Mouse (Mus musculus) midbrain, embryonic 15.5 days (tissue): ENCODE data around the gene Ap5b1. TPM values are rescaled to one million over a fixed set of nuclear protein-coding genes. Genes with fewer than 3 reads are reported as not detected.

ENCODE experiments used
- ATAC-seq: fragments of 200-750 bp; cut with Nextera tagmentation; replicated peaks from 2 replicates; pipeline ENCODE4 v1.8.0; 2017; ENCODE audit warnings: moderate TSS enrichment
- H3K27ac ChIP-seq: fragments of 300-500 bp; sonication (generic); 2 replicates; pipeline ENCODE4 v1.5.1; 2015; ENCODE audit warnings: mild to moderate bottlenecking, inconsistent platforms
- H3K27me3 ChIP-seq: fragments of 300-500 bp; sonication (generic); replicated peaks from 2 replicates; pipeline ENCODE4 v1.6.1; 2015; ENCODE audit warnings: inconsistent platforms
- H3K36me3 ChIP-seq: fragments of 300-500 bp; sonication (generic); replicated peaks from 2 replicates; pipeline ENCODE4 v1.6.1; 2015; ENCODE audit warnings: inconsistent platforms
- H3K4me1 ChIP-seq: fragments of 300-500 bp; sonication (generic); 2 replicates; pipeline ENCODE4 v1.6.1; 2015; ENCODE audit warnings: inconsistent platforms
- H3K4me2 ChIP-seq: fragments of 300-500 bp; sonication (generic); 2 replicates; pipeline ENCODE4 v1.6.1; 2015; ENCODE audit warnings: inconsistent platforms, mild to moderate bottlenecking, moderate library complexity
- H3K4me3 ChIP-seq: fragments of 300-500 bp; sonication (generic); 2 replicates; pipeline ENCODE4 v1.5.1; 2015; ENCODE audit warnings: mild to moderate bottlenecking, inconsistent platforms
- H3K9ac ChIP-seq: fragments of 300-500 bp; sonication (generic); 2 replicates; pipeline ENCODE4 v1.6.1; 2015; ENCODE audit warnings: mild to moderate bottlenecking, inconsistent platforms
- H3K9me3 ChIP-seq: fragments of 300-500 bp; sonication (generic); 2 replicates; pipeline ENCODE4 v1.6.1; 2016; ENCODE audit warnings: inconsistent platforms
- WGBS: fragments of 180-500 bp; shearing (Covaris S2); methylation state at CpG from one replicate; pipeline ENCODE4 v1.1.7; 2015; ENCODE audit warnings: mixed read lengths; 5-methylcytosine and 5-hydroxymethylcytosine counted together
- polyA plus RNA-seq: library from polyadenylated mRNA; unstranded; fragments of >200 nt; fragmentation: Nextera tagmentation; extraction: Ambion mirVana; gene quantifications from 2 replicates; pipeline ENCODE4 v1.2.1, GENCODE M21; 2015

The Ap5b1 gene
- polyA plus RNA-seq, 1 experiment from 2014 or later = 3.0 TPM

DNA sequence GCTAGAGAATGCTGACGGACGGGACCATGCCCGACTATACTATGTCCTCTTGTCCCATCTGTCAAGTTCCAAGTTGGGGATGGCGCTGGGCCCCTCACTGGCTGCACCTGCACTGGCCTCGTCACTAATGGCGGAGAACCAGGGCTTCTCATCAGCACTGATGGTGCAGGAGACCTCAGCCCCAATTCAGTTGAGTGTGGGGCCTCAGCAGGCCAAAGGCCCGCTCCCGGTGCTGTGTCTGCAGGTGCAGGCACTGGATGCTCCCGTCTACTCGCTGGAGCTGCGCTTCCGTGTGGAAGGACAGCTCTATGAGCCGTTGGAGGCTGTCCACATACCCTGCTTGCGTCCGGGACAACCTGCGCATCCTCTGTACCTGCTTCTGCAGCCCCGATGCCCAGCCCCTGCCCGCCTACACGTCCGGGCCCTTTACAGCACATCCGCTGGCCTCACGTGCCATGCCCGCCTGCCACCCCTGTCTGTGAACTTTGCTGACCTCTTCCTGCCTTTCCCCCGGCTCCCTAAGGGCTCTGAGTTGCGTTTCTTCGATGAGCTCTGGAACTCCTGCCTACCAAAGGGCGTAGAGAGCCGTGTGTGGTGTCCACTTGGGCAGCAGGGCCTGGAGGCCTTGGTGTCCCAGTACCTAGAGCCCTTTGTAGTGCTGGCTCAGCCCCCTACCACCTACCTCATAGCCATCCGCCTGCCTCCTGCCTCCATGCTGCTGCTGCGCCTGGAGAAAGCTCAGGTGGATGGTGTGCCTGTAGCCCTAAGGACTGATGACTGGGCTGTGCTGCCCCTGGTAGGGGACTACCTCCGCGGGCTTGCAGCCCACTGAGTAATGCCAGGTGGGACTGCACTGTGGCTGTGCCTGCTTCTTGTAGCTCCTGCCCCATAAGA lies 2.8 kb downstream of the Ap5b1 start:
- H3K27me3 ChIP-seq = peaks cover 10% of the 10 kb centered on the region; the same call in 1 of the 2 replicates
- H3K4me3 ChIP-seq = no peak overlapping the region
- WGBS = 91% methylated on average over 32 of the region's 32 CpGs
- no peaks in the 10 kb centered on the region for H3K36me3 ChIP-seq
- H3K4me1 ChIP-seq = peaks cover 21% of the 10 kb centered on the region
- no peak for ATAC-seq
- H3K9ac ChIP-seq = no peak overlapping the region
- no peak overlapping the region for H3K4me2 ChIP-seq
- H3K27ac ChIP-seq = no peak overlapping the region
- H3K9me3 ChIP-seq = no peaks in the 10 kb centered on the region

DNA sequence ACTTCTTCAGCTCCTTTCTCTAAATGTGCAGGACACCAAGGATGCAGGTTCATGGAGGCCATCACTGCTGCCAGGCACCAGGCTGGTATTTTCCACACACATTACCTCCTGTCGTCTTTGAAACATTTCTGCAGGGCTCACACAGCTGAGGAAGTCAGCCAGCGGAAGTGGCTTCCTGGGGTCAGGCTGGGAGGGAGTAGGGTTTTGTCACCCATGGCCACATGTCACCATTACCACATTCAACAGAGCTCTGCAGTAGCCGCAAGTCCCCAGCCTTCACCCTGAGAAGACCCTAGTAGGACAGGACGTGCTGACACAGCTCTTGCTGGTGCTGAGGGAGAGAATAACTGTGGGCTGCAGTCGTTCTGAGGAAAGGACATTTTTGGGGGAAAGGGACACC lies 4.0 kb downstream of the Ap5b1 start:
- Histone ChIP-seq H3K36me3 (no peaks in the 10 kb centered on the region), H3K9me3 (no peaks in the 10 kb centered on the region), H3K27ac (no peak overlapping the region), H3K4me3 (no peak overlapping the region), H3K9ac (no peak overlapping the region), H3K4me2 (no peak overlapping the region), H3K4me1 (peaks cover 16% of the 10 kb centered on the region), H3K27me3 (0 out of 2 replicates have a peak, but pooled peaks cover under 1% of the 10 kb centered on the region)
- WGBS = 81% methylated on average over 5 of the region's 5 CpGs
- no peak for ATAC-seq

DNA sequence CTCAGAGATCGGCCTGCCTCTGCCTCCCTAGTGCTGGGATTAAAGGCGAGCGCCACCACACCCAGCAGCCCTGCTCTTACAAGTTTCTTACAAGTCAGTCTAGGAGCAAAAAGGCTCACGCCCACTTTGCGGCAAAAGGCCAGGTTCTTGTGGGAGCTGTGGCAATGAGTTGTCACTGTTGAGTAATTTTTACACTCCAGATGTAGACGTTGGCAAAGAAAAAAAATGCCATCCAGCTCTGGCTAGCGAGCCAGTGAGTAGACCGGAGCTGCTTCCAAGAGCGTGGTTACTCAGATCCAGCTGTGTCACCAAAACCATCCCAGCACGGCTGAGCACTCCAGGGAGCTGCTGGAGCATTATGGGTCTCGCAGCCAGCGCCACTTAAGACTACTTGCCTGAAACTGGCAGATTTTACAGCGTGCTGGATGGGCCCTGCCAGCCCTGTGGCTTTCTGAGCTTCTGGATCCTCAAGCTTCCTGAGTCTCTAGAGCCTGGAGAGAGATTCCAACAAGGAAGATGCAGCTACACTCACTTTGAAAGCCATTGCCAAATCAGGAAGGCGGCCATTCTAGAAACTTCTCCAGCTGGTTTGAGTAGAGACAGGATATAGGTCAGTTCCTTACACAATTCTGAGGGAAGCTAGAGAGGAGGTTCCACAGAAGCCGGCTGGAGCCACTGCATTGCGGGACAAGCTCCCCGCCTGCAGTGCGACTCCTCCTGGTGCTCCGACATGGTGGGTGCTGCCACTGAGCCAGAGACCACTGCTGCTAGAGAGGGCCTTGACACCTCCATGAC lies 4.7 kb downstream of the Ap5b1 start:
- Histone ChIP-seq H3K9ac (no peak overlapping the region), H3K36me3 (no peaks in the 10 kb centered on the region), H3K4me1 (peaks cover 10% of the 10 kb centered on the region), H3K9me3 (no peaks in the 10 kb centered on the region), H3K4me3 (no peak overlapping the region), H3K27ac (no peak overlapping the region), H3K4me2 (no peak overlapping the region), H3K27me3 (no peaks in the 10 kb centered on the region)
- no peak for ATAC-seq
- WGBS = 82% methylated on average over 19 of the region's 19 CpGs

DNA sequence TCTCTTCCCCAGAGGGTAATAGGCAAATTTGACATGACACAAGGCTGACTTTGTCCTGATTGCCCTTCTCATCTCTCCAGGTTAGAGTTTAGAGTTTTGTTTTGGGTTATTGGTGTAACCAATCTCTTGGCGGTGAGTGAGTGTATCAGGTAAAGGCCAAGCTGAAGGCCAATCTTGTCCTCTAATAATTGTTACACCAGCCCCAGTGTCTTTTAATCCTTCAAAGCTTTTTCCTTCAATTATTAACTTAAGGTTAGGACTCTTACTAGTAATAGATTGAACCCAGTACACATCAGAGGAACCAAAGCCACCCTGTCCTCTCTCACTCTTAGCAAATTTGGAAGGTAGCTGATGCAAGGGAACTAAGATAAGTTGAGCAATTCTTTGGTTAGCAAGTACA lies 7.5 kb downstream of the Ap5b1 start:
- Histone ChIP-seq H3K9ac (no peak overlapping the region), H3K4me2 (no peak overlapping the region), H3K36me3 (no peaks in the 10 kb centered on the region), H3K27me3 (no peaks in the 10 kb centered on the region), H3K27ac (no peak overlapping the region), H3K9me3 (no peaks in the 10 kb centered on the region), H3K4me1 (no peaks in the 10 kb centered on the region), H3K4me3 (no peak overlapping the region)
- WGBS = 97% methylated on average over 1 of the region's 1 CpGs
- no peak for ATAC-seq

DNA sequence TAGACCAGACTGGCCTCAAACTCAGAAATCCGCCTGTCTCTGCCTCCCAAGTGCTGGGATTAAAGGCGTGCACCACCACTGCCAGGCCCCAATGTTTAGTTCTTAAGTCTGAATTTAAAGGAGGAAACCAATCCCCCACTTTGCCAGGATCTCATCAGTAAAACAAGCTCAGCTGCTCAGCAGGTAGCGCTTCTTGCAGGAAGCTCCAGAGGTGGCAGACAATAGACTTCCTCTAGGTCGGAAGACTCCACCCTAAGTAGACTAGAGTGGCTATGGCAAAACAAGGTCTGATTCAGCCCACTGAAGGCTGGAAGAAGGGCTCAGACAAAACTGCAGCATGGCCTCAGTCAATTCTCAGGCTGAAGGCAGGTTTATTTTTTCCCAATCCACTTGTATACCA lies 12.1 kb downstream of the Ap5b1 start:
- Histone ChIP-seq H3K4me3 (no peak overlapping the region), H3K4me1 (no peaks in the 10 kb centered on the region), H3K36me3 (no peaks in the 10 kb centered on the region), H3K27ac (no peak overlapping the region), H3K9ac (no peak overlapping the region), H3K9me3 (no peaks in the 10 kb centered on the region), H3K27me3 (no peaks in the 10 kb centered on the region), H3K4me2 (no peak overlapping the region)
- 69% methylated on average over 4 of the region's 4 CpGs for WGBS
- no peak for ATAC-seq

DNA sequence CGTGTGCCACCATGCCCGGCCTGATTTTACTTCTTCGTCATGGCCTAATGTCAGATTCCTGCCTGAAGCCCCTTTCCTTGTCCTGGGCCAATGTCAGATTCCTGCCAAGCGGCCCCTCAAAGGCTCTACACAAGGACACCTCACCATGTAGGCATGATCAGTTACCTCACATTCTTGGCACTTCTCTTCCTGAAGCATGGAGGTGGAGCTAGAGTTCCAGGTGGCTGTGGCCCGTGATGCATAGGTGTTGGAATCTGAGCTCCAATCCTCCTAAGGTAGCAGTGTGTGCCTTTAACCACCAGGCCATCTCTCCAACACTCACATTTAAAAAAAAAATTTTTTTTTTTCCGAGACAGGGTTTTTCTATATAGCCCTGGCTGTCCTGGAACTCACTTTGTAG lies 13.0 kb downstream of the Ap5b1 start:
- H3K4me3 ChIP-seq = no peak overlapping the region
- H3K9ac ChIP-seq = no peak overlapping the region
- H3K36me3 ChIP-seq = no peaks in the 10 kb centered on the region
- H3K27ac ChIP-seq = no peak overlapping the region
- no peaks in the 10 kb centered on the region for H3K4me1 ChIP-seq
- H3K27me3 ChIP-seq = no peaks in the 10 kb centered on the region
- WGBS = 90% methylated on average over 6 of the region's 6 CpGs
- ATAC-seq = no peak
- no peak overlapping the region for H3K4me2 ChIP-seq
- H3K9me3 ChIP-seq = no peaks in the 10 kb centered on the region

DNA sequence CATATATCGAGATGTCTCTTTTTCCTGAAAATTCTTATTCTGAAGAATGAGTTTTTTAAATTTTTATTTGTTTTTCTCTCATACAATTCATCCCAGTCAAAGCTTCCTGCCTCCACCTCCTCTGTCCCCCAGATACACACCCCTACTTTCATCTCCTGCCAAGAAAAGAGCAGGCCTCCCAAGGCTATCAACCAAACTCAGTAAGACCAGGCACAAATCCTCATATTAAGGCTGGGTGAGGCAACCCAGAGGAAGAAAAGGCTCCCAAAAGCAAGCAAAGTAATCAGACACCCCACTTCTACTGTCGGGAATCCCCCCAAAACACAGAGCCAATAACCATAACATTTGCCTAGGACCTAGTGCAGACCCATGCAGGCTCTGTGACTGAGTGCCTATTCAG lies 14.2 kb downstream of the Ap5b1 start:
- ATAC-seq = no peak
- H3K27ac ChIP-seq = no peak overlapping the region
- H3K36me3 ChIP-seq = no peaks in the 10 kb centered on the region
- no peak overlapping the region for H3K4me2 ChIP-seq
- H3K9ac ChIP-seq = no peak overlapping the region
- no peaks in the 10 kb centered on the region for H3K4me1 ChIP-seq
- H3K4me3 ChIP-seq = no peak overlapping the region
- H3K9me3 ChIP-seq = no peaks in the 10 kb centered on the region
- H3K27me3 ChIP-seq = no peaks in the 10 kb centered on the region
- 77% methylated on average over 2 of the region's 2 CpGs for WGBS

DNA sequence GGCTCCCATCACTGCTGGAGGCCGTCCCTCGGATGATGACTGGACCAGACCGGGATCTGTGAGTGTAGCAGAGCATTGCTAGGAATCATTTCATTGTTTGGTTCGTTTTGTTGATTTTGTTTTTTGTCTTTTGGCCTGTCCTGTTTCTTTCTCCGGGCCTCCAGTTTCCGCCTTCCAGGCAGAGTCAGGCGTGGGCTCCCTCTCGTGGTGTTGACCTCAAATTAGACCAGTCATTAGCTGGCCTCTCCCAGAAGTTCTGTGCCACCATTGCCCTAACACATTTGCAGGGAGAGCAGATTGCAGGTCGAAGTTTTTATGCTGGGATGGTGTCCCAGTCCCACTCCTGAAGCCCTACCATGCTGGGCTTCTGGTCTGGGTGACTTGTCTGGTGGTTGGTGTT lies 21.3 kb downstream of the Ap5b1 start:
- 74% methylated on average over 9 of the region's 9 CpGs for WGBS

DNA sequence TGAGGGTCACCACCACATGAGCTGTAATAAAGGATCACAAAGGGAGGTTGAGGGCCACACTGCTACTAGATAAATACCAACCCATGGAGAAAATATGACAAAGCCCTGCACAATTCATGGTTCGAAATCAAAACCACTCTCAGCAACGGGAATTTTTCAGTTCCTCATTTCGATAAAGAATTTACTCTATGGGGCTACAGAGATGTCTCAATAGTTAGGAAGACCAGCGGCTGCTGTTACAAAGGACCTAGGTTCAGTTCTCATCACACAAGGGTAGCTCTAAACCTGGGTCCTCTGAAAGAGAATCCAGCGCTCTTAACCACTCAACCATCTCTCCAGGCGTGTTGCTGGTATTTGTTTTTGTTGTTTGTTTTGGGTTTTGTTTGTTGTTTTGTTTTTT lies 24.1 kb downstream of the Ap5b1 start:
- Histone ChIP-seq H3K4me1 (no peaks in the 10 kb centered on the region), H3K36me3 (no peaks in the 10 kb centered on the region), H3K4me3 (no peak overlapping the region), H3K27ac (no peak overlapping the region), H3K27me3 (no peaks in the 10 kb centered on the region), H3K9ac (no peak overlapping the region), H3K4me2 (no peak overlapping the region), H3K9me3 (no peaks in the 10 kb centered on the region)
- no peak for ATAC-seq
- WGBS = 87% methylated on average over 6 of the region's 6 CpGs

More for the DNA sequence above, 21.3 kb downstream of the Ap5b1 start:
- no peak overlapping the region for H3K4me2 ChIP-seq
- ATAC-seq = no peak
- no peak overlapping the region for H3K27ac ChIP-seq
- H3K4me3 ChIP-seq = no peak overlapping the region
- H3K4me1 ChIP-seq = no peaks in the 10 kb centered on the region
- H3K9me3 ChIP-seq = no peaks in the 10 kb centered on the region
- H3K27me3 ChIP-seq = no peaks in the 10 kb centered on the region
- H3K9ac ChIP-seq = no peak overlapping the region
- H3K36me3 ChIP-seq = no peaks in the 10 kb centered on the region

DNA sequence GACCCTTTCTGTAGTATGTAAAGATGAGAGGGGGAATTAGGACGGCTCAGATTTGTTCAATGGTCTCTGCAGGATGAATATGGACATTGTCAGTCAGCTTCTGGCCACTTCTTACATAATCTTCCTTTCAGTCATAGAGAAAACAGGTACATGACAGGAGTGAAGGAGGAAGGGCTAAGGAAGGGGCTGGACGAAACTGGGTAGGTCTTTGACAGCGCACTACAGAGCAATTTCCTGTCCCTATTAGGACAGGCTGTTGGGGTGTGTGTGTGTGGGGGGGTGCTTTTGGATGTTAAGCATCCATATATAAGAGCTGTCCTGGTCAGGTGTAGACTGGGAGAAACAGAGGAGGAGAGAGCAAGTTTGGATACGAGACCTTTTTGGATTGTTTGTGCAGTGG lies 31.4 kb downstream of the Ap5b1 start:
- Histone ChIP-seq H3K9ac (no peak overlapping the region), H3K4me3 (no peak overlapping the region), H3K4me1 (peaks cover 21% of the 10 kb centered on the region), H3K4me2 (no peak overlapping the region), H3K9me3 (no peaks in the 10 kb centered on the region), H3K27ac (no peak overlapping the region), H3K27me3 (no peaks in the 10 kb centered on the region), H3K36me3 (peaks cover 9% of the 10 kb centered on the region)
- no peak for ATAC-seq
- 77% methylated on average over 4 of the region's 4 CpGs for WGBS

DNA sequence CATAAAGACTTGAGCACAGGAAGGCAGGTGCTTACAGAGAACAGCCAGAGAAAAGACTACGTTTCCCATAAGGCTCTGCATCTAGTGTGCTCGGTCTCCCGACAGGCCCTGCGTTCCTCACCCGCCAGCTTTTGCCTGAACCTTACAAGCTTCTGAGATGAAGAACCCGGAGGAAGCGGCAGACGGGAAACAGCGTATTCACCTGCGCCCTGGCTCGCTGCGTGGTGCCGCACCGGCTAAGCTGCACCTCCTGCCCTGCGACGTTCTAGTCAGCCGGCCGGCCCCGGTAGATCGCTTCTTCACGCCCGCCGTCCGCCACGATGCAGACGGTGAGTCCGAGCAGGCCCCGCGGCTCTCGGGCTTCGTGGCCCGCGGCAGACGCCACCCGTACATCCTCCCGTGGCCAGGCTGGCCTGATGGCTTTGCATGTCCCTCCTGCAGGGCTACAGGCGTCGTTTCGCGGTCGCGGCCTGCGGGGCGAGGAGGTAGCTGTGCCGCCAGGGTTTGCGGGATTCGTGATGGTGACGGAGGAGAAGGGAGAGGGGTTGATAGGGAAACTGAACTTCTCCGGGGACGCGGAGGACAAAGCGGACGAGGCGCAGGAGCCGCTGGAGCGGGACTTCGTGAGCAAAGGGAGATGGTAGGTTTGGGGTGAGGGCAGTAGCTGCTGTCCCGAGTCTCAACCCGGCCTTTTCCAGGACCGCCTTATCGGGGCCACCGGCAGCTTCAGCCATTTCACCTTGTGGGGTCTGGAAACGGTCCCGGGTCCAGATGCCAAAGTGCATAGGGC lies 34.1 kb downstream of the Ap5b1 start, which contains the start of gene Rnaseh2c:
Gene Rnaseh2c (plus strand): TSS at position 122 of the 790 bp plus-strand sequence.
- Histone ChIP-seq H3K36me3 (peaks cover 34% of the 10 kb centered on the region), H3K27ac (peak within 1 kb of the TSS; percentile 82), H3K4me2 (peak within 1 kb of the TSS; percentile 70), H3K4me1 (peaks cover 21% of the 10 kb centered on the region), H3K9ac (peak within 1 kb of the TSS; percentile 81), H3K9me3 (no peaks in the 10 kb centered on the region), H3K4me3 (peak within 1 kb of the TSS; percentile 60), H3K27me3 (no peaks in the 10 kb centered on the region)
- peak; percentile 92 for ATAC-seq
- WGBS = under 1% methylated on average over 64 of the region's 64 CpGs

DNA sequence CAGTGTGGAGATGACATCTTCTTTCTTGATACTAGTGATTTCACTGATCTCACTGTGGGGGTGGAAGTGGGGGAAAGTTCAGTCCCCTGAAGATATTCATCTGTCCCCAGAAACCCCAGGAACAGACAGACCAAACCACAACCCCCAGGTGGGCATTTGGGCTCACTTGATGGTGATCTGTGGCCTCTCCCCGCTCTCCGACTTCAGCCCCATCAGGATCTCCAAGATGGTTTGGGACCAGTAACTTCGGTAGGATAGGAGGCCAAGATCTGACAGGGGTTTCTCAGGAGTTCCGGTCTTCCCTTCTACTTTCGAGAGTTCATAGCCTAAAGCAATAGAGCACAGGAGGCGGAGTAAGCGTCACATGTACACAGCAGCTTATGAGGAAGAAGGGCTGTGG lies 35.8 kb downstream of the Ap5b1 start:
- H3K4me2 ChIP-seq = no peak overlapping the region
- H3K4me3 ChIP-seq = no peak overlapping the region
- H3K9me3 ChIP-seq = no peaks in the 10 kb centered on the region
- no peak for ATAC-seq
- H3K9ac ChIP-seq = no peak overlapping the region
- peaks cover 29% of the 10 kb centered on the region for H3K4me1 ChIP-seq
- H3K27me3 ChIP-seq = no peaks in the 10 kb centered on the region
- H3K36me3 ChIP-seq = peaks cover 43% of the 10 kb centered on the region
- WGBS = 89% methylated on average over 7 of the region's 7 CpGs
- no peak overlapping the region for H3K27ac ChIP-seq
